Mouse (Mus musculus) thymus, adult 2 months (tissue): Measurements from ENCODE around the gene Thbs4.

Experiments used
- CTCF ChIP-seq: fragments of 200-500 bp; IDR thresholded peaks from 2 replicates; pipeline ENCODE4 v1.5.1; 2012; ENCODE audit warnings: mild to moderate bottlenecking, control low read depth, low read length, moderate library complexity, borderline replicate concordance; ENCODE audit not compliant: control insufficient read depth, poor library complexity, insufficient read depth; ENCODE audit errors: extremely low read depth
- POLR2A ChIP-seq: fragments of 200-500 bp; IDR thresholded peaks from 2 replicates; pipeline ENCODE4 v1.6.1; 2012; ENCODE audit warnings: mild to moderate bottlenecking, low read length, control low read depth, moderate library complexity; ENCODE audit not compliant: control insufficient read depth, poor library complexity, insufficient read depth; ENCODE audit errors: extremely low read depth

DNA sequence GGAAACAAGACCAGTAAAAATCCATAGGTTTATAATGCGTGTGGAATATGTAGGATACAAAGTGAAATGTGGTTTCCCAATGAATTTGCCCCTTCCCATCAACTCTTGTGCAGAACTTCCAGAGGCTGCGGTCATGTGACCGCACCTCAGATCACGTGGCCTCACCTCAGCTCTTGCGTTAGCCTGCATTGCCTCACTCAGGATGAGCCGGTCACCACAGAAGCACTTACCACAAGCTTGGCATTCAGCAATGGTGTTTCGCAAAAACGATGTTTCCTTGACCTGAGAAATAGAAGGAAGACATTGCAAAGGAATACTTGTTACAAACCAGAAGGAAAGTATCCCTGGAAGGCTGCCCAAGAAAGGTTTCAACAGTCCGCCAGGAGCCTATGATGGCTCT is 19.7 kb downstream of the Thbs4 start:
- no peak for TF ChIP-seq POLR2A
- TF ChIP-seq CTCF: no peak
